Mouse (Mus musculus): Measurements from ENCODE around the gene Nrl. TPM values are rescaled to one million over a fixed set of nuclear protein-coding genes. Genes with fewer than 3 reads are reported as not detected.

The Nrl gene
- polyA plus RNA-seq, 1 experiment from 2014 or later, result not detected

- DNase-seq, result no peak
- no peak overlapping the region for H3K9ac ChIP-seq (replicated peaks; ENCODE audit: low read length)
These were observed 5.2 kb downstream of the Nrl start for GRCm38 (mm10) chr14:55519604-55520003.

GRCm38 (mm10) chr14:55518897-55519296 lies 5.9 kb downstream of the Nrl start:
- Histone ChIP-seq H3K9ac (replicated peaks; ENCODE audit: low read length) (no peak overlapping the region), H3K27ac (replicated peaks; ENCODE audit: low read depth, low read length) (no peak overlapping the region), H3K4me2 (ENCODE audit: low read length) (no peak overlapping the region), H3K27me3 (ENCODE audit: control insufficient read depth, insufficient read depth, low read length) (no peaks in the 10 kb centered on the region), H3K4me1 (ENCODE audit: control insufficient read depth, insufficient read depth, low read length) (peaks cover 11% of the 10 kb centered on the region), H3K36me3 (ENCODE audit: control insufficient read depth, insufficient read depth, low read length) (no peaks in the 10 kb centered on the region), H3K9me3 (ENCODE audit: control insufficient read depth, low read length) (no peaks in the 10 kb centered on the region), H3K4me3 (replicated peaks; ENCODE audit: low read depth, low read length) (no peak overlapping the region)
- WGBS, result 10% methylated on average over 2 of the region's 2 CpGs
- peak; percentile 70 for DNase-seq
- ATAC-seq (ENCODE audit: low FRiP score, low TSS enrichment), result peak; percentile 55

More at GRCm38 (mm10) chr14:55519604-55520003, 5.2 kb downstream of the Nrl start:
- H3K4me1 ChIP-seq (ENCODE audit: control insufficient read depth, insufficient read depth, low read length), result peaks cover 11% of the 10 kb centered on the region
- no peaks in the 10 kb centered on the region for H3K27me3 ChIP-seq (ENCODE audit: control insufficient read depth, insufficient read depth, low read length)
- no peak for ATAC-seq (ENCODE audit: low FRiP score, low TSS enrichment)
- no peak overlapping the region for H3K27ac ChIP-seq (replicated peaks; ENCODE audit: low read depth, low read length)
- no peaks in the 10 kb centered on the region for H3K36me3 ChIP-seq (ENCODE audit: control insufficient read depth, insufficient read depth, low read length)
- WGBS, result 51% methylated on average over 4 of the region's 4 CpGs
- H3K4me3 ChIP-seq (replicated peaks; ENCODE audit: low read depth, low read length), result no peak overlapping the region
- no peak overlapping the region for H3K4me2 ChIP-seq (ENCODE audit: low read length)
- H3K9me3 ChIP-seq (ENCODE audit: control insufficient read depth, low read length), result no peaks in the 10 kb centered on the region

GRCm38 (mm10) chr14:55515846-55516245 lies 8.9 kb downstream of the Nrl start:
- Histone ChIP-seq H3K27ac (replicated peaks; ENCODE audit: low read depth, low read length) (no peak overlapping the region), H3K9ac (replicated peaks; ENCODE audit: low read length) (no peak overlapping the region), H3K4me2 (ENCODE audit: low read length) (no peak overlapping the region), H3K4me3 (replicated peaks; ENCODE audit: low read depth, low read length) (no peak overlapping the region), H3K4me1 (ENCODE audit: control insufficient read depth, insufficient read depth, low read length) (peaks cover 10% of the 10 kb centered on the region), H3K36me3 (ENCODE audit: control insufficient read depth, insufficient read depth, low read length) (no peaks in the 10 kb centered on the region), H3K9me3 (ENCODE audit: control insufficient read depth, low read length) (no peaks in the 10 kb centered on the region), H3K27me3 (ENCODE audit: control insufficient read depth, insufficient read depth, low read length) (no peaks in the 10 kb centered on the region)
- ATAC-seq (ENCODE audit: low FRiP score, low TSS enrichment) (no peak), DNase-seq (no peak)
- whole genome bisulfite sequencing, result 85% methylated on average over 4 of the region's 4 CpGs

DNA sequence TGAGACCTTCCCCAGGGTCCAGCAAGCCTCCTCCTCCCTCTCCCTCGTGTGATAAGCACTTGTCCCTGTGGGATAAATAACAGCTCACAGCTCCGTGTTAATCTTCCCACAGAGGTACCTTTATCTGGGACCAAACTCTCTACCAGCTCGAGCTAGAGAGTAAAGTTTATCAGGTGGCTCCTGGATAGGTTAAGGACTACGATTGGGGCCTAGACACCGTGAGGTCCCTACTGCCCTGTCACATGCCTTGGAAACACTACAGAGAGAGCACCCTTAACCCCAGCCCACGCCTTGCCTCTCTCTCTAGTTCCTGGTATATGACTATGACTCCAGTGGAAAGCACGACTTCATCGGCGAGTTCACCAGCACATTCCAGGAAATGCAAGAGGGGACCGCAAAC lies 10.9 kb downstream of the Nrl start:
- Histone ChIP-seq H3K9me3 (ENCODE audit: control insufficient read depth, low read length) (no peaks in the 10 kb centered on the region), H3K4me1 (ENCODE audit: control insufficient read depth, insufficient read depth, low read length) (peaks cover 5% of the 10 kb centered on the region; the same call in 1 of the 2 replicates), H3K4me2 (ENCODE audit: low read length) (no peak overlapping the region), H3K4me3 (replicated peaks; ENCODE audit: low read depth, low read length) (no peak overlapping the region), H3K27ac (replicated peaks; ENCODE audit: low read depth, low read length) (no peak overlapping the region), H3K36me3 (ENCODE audit: control insufficient read depth, insufficient read depth, low read length) (no peaks in the 10 kb centered on the region), H3K27me3 (ENCODE audit: control insufficient read depth, insufficient read depth, low read length) (no peaks in the 10 kb centered on the region), H3K9ac (replicated peaks; ENCODE audit: low read length) (no peak overlapping the region)
- 73% methylated on average over 10 of the region's 10 CpGs for WGBS
- ATAC-seq (ENCODE audit: low FRiP score, low TSS enrichment) (no peak), DNase-seq (no peak)

DNA sequence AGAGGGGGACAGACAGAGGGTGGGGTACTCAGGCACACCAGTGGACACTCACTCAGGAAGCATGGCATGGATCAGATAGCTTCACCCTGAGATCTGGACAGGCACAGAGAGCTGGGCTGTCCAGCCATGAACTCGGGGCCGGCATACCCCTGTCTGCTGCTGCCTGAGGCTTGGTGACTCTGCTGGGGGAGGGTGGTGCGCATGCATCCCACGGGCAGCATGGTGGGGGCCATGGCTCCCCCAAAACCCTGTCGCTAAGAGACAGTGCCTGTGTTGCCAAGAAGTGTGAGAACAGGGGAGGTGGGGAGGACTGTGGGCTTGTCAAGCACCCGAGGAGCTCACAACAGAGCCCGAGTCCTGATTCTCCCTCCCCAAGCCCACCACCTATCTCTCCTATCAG lies 13.7 kb downstream of the Nrl start:
- ATAC-seq (ENCODE audit: low FRiP score, low TSS enrichment), result no peak; the same call in 1 of the 2 replicates
- Histone ChIP-seq H3K9ac (replicated peaks; ENCODE audit: low read length) (no peak overlapping the region), H3K4me3 (replicated peaks; ENCODE audit: low read depth, low read length) (no peak overlapping the region), H3K36me3 (ENCODE audit: control insufficient read depth, insufficient read depth, low read length) (peaks cover 15% of the 10 kb centered on the region; the same call in 1 of the 2 replicates), H3K4me1 (ENCODE audit: control insufficient read depth, insufficient read depth, low read length) (no peaks in the 10 kb centered on the region), H3K4me2 (ENCODE audit: low read length) (no peak overlapping the region), H3K27ac (replicated peaks; ENCODE audit: low read depth, low read length) (no peak overlapping the region), H3K9me3 (ENCODE audit: control insufficient read depth, low read length) (no peaks in the 10 kb centered on the region), H3K27me3 (ENCODE audit: control insufficient read depth, insufficient read depth, low read length) (no peaks in the 10 kb centered on the region)
- 50% methylated on average over 7 of the region's 7 CpGs for WGBS
- DNase-seq, result no peak

DNA sequence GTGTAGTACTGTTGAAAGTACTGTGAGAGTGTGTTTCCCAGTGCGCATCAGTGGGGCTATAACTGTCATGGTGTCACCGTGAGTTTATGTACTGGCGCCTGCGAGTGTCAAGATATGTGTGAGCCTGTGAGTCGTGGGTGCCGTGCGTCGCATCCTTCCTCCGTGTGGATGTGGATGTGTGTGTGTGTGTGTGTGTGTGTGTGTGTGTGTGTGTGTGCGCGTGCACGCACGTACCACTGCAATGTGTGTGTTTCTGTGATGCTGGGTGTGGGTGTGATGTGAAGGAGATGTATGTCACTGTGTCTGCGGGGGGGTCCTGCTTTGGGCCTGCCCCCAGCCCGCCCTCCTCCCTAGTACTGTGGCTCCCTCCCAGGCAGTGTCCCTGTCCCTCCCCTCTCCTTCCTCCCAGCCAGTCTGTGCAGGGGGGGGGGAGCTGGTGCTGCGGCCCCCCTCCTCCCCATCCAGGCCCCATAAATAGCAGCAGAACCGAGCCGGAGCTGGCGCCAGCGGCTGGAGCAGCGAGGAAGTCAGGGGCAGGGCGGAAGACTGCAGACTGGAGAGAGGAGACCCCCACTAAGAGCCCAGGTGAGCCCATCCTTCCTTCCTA lies 14.6 kb downstream of the Nrl start, which contains the start of gene Cpne6:
Gene Cpne6 (plus strand): TSS at position 321 of the 607 bp plus-strand sequence.
- Histone ChIP-seq H3K9me3 (ENCODE audit: control insufficient read depth, low read length) (no peaks in the 10 kb centered on the region), H3K27ac (replicated peaks; ENCODE audit: low read depth, low read length) (no peak within 1 kb of the TSS), H3K4me3 (replicated peaks; ENCODE audit: low read depth, low read length) (no peak within 1 kb of the TSS), H3K36me3 (ENCODE audit: control insufficient read depth, insufficient read depth, low read length) (peaks cover 18% of the 10 kb centered on the region; the same call in 1 of the 2 replicates), H3K4me1 (ENCODE audit: control insufficient read depth, insufficient read depth, low read length) (no peaks in the 10 kb centered on the region), H3K27me3 (ENCODE audit: control insufficient read depth, insufficient read depth, low read length) (no peaks in the 10 kb centered on the region), H3K4me2 (ENCODE audit: low read length) (no peak within 1 kb of the TSS), H3K9ac (replicated peaks; ENCODE audit: low read length) (no peak within 1 kb of the TSS)
- ATAC-seq (ENCODE audit: low FRiP score, low TSS enrichment) (no peak), DNase-seq (no peak)
- 76% methylated on average over 22 of the region's 22 CpGs for WGBS

DNA sequence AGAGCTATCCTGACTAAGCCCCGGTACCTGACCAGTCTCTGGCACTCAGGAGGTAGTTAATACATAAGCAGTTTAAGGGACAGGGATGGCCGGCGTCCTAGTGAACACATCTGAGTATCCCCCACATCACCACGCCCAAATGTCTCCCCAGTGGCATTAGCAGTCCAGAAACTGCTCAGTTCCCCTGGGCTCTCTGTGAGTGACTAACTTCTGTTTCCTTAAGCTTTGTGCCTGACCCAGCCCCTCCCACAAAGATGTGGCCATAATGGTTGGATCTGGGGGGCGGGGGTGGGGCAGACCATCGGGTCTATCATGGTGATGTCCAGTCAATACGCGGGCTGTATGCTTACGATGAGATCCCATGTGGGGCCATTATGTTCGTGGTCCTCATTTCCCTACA lies 15.2 kb downstream of the Nrl start:
- Histone ChIP-seq H3K4me3 (replicated peaks; ENCODE audit: low read depth, low read length) (no peak overlapping the region), H3K4me2 (ENCODE audit: low read length) (no peak overlapping the region), H3K4me1 (ENCODE audit: control insufficient read depth, insufficient read depth, low read length) (no peaks in the 10 kb centered on the region), H3K9ac (replicated peaks; ENCODE audit: low read length) (no peak overlapping the region), H3K9me3 (ENCODE audit: control insufficient read depth, low read length) (no peaks in the 10 kb centered on the region), H3K27ac (replicated peaks; ENCODE audit: low read depth, low read length) (no peak overlapping the region), H3K27me3 (ENCODE audit: control insufficient read depth, insufficient read depth, low read length) (no peaks in the 10 kb centered on the region), H3K36me3 (ENCODE audit: control insufficient read depth, insufficient read depth, low read length) (peaks cover 22% of the 10 kb centered on the region; the same call in 1 of the 2 replicates)
- WGBS, result 81% methylated on average over 10 of the region's 10 CpGs
- no peak for DNase-seq
- ATAC-seq (ENCODE audit: low FRiP score, low TSS enrichment), result no peak

DNA sequence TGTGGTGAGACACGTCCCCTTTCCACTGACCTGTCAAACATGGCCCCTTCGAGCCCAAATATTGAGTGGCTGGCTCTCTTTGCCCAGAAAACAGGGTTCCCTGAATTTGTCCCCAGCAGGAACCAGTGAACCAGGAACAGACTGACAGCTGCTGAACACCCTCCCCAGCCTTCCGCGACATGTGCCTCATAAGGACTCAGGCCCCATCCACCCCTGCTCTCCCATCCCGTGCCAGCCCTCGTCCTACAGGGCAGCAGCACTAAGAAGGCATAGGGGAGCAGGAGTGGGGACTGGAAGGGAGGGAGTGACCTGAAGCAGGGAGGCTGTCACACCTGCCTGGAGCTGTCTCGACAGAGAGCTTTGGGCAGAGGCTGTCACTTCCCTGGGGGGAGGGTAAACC lies 17.0 kb downstream of the Nrl start:
- WGBS, result 42% methylated on average over 7 of the region's 7 CpGs
- no peaks in the 10 kb centered on the region for H3K9me3 ChIP-seq (ENCODE audit: control insufficient read depth, low read length)
- no peak overlapping the region for H3K27ac ChIP-seq (replicated peaks; ENCODE audit: low read depth, low read length)
- no peaks in the 10 kb centered on the region for H3K27me3 ChIP-seq (ENCODE audit: control insufficient read depth, insufficient read depth, low read length)
- H3K4me1 ChIP-seq (ENCODE audit: control insufficient read depth, insufficient read depth, low read length), result no peaks in the 10 kb centered on the region
- H3K4me3 ChIP-seq (replicated peaks; ENCODE audit: low read depth, low read length), result no peak overlapping the region
- DNase-seq (no peak), ATAC-seq (ENCODE audit: low FRiP score, low TSS enrichment) (no peak)
- H3K4me2 ChIP-seq (ENCODE audit: low read length), result no peak overlapping the region
- H3K9ac ChIP-seq (replicated peaks; ENCODE audit: low read length), result no peak overlapping the region
- peaks cover 33% of the 10 kb centered on the region; the same call in 1 of the 2 replicates for H3K36me3 ChIP-seq (ENCODE audit: control insufficient read depth, insufficient read depth, low read length)

DNA sequence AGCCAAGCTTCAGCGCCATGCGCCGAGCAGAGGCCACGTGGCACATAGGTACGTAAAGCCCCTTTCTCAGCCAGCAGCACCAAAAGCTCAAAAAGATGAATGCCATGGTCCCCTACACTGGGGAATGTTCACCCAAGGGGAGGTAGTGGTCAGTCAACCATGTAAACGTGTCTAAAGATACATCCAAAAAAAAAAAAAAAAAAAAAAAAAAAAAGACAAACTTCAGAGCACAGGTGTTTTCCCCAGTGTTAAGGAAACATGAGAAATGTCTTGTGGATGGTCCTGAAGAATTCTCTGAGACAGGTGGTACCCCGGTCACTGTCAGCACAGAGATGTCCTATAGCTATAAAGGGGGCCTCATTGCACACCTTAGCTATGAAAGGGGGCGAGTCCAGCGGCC lies 19.2 kb downstream of the Nrl start:
- Histone ChIP-seq H3K4me3 (replicated peaks; ENCODE audit: low read depth, low read length) (no peak overlapping the region), H3K4me1 (ENCODE audit: control insufficient read depth, insufficient read depth, low read length) (no peaks in the 10 kb centered on the region), H3K4me2 (ENCODE audit: low read length) (no peak overlapping the region), H3K27me3 (ENCODE audit: control insufficient read depth, insufficient read depth, low read length) (no peaks in the 10 kb centered on the region), H3K27ac (replicated peaks; ENCODE audit: low read depth, low read length) (no peak overlapping the region), H3K9ac (replicated peaks; ENCODE audit: low read length) (no peak overlapping the region), H3K36me3 (ENCODE audit: control insufficient read depth, insufficient read depth, low read length) (peaks cover 55% of the 10 kb centered on the region), H3K9me3 (ENCODE audit: control insufficient read depth, low read length) (no peaks in the 10 kb centered on the region)
- WGBS, result 85% methylated on average over 9 of the region's 9 CpGs
- no peak for ATAC-seq (ENCODE audit: low FRiP score, low TSS enrichment)
- no peak for DNase-seq

Measured in midbrain, embryonic 14.5 days (tissue).